Mouse (Mus musculus): ENCODE measurements around the gene Prss58. TPM values are rescaled to one million over a fixed set of nuclear protein-coding genes. Genes with fewer than 3 reads are reported as not detected.

Prss58 gene
- total and polyA plus RNA-seq, 2 experiments from 2014 or later = not detected

DNA sequence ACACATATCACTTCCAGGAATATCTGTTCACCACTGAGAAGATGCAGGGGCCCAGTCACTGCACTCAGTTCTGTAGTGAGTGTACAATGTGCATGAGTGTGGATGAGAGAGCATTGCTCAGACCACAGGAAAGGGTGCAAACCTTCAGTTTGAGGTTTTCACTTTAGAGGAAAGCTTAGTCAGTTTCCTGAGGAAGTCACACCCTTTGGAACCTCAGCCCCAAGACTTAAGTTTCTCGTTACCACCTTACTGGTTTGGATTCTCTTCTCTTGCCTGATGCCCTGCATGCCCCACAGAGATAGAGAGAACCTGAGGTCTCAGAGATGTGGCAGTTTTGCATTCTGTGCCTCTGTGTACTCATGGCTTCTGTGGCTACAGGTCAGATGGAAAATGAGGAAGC lies 9.2 kb downstream of the Prss58 start:
- no peak for TF ChIP-seq CTCF (IDR thresholded peaks at IDR 0.05; ENCODE audit: low read depth)
- no peak for TF ChIP-seq EP300 (IDR thresholded peaks at IDR 0.05; ENCODE audit: low read depth)
- H3K9ac ChIP-seq (replicated peaks; ENCODE audit: low read depth, low read length) = no peak overlapping the region
- no peaks in the 10 kb centered on the region for H3K9me3 ChIP-seq (replicated peaks; ENCODE audit: control insufficient read depth, low read length)
- ATAC-seq (ENCODE audit: insufficient read depth, low read depth) (no peak), DNase-seq (ENCODE audit: low spot score) (no peak)
- no peak overlapping the region for H3K4me3 ChIP-seq (ENCODE audit: low read depth, low read length)
- no peak overlapping the region for H3K27ac ChIP-seq (ENCODE audit: low read depth)
- no peak overlapping the region for H3K4me2 ChIP-seq (ENCODE audit: low read depth, low read length)
- WGBS = 32% methylated on average over 1 of the region's 1 CpGs
- no peaks in the 10 kb centered on the region for H3K36me3 ChIP-seq (replicated peaks; ENCODE audit: control insufficient read depth, insufficient read depth, low read length)
- H3K27me3 ChIP-seq (ENCODE audit: control insufficient read depth, insufficient read depth, low read length) = no peaks in the 10 kb centered on the region
- no peaks in the 10 kb centered on the region for H3K4me1 ChIP-seq (ENCODE audit: control insufficient read depth, insufficient read depth)

DNA sequence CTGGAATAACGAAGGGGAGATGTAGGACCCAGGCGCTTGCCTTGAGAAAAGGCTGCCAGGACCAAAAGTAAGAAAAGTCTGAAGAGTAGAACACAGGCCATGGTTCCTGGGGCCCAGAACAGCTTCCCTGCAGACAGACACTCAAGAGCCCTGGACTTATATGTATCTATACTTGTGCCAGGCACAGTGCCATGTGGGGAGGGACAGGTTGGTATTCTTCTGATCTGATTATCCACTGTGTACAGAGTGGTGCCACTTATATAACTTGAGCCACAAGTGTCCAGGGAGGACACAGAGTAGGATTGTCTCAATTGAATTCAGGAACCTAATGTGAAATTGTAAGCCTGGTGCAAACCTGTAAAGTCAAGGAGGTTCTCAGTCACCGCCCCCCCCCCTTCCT lies 12.8 kb downstream of the Prss58 start, which contains the start of gene Moxd2:
Moxd2 (minus strand) TSS at position 101 of the 400 bp plus-strand sequence.
- Histone ChIP-seq H3K4me1 (ENCODE audit: control insufficient read depth, insufficient read depth) (no peaks in the 10 kb centered on the region), H3K9ac (replicated peaks; ENCODE audit: low read depth, low read length) (no peak within 1 kb of the TSS), H3K9me3 (replicated peaks; ENCODE audit: control insufficient read depth, low read length) (no peaks in the 10 kb centered on the region), H3K4me2 (ENCODE audit: low read depth, low read length) (no peak within 1 kb of the TSS), H3K4me3 (ENCODE audit: low read depth, low read length) (no peak within 1 kb of the TSS), H3K27me3 (ENCODE audit: control insufficient read depth, insufficient read depth, low read length) (no peaks in the 10 kb centered on the region), H3K36me3 (replicated peaks; ENCODE audit: control insufficient read depth, insufficient read depth, low read length) (no peaks in the 10 kb centered on the region), H3K27ac (ENCODE audit: low read depth) (no peak within 1 kb of the TSS)
- TF ChIP-seq EP300 (IDR thresholded peaks at IDR 0.05; ENCODE audit: low read depth) (no peak), CTCF (IDR thresholded peaks at IDR 0.05; ENCODE audit: low read depth) (no peak)
- DNase-seq (ENCODE audit: low spot score) (no peak), ATAC-seq (ENCODE audit: insufficient read depth, low read depth) (no peak)
- WGBS = 81% methylated on average over 3 of the region's 3 CpGs

DNA sequence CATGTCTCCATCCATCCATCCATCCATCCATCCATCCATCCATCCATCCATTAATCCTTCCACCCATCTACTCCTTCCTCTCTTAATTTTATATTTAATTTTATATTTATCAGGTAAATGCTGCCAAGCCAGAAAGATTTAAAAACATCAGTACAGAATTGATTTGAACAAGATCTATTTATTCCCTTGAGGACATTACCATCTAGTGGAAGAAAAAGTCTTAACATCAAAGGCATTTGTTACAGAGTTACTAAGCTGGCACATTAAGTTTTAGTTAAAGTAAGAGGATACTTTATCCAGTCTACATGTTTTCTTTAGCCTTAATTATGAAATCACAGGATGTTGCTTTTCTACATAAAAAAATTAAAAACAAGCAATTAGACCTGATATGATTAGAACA lies 54.9 kb downstream of the Prss58 start:
- H3K4me3 ChIP-seq (ENCODE audit: low read depth, low read length) = no peak overlapping the region
- no peak overlapping the region for H3K27ac ChIP-seq (ENCODE audit: low read depth)
- TF ChIP-seq EP300 (IDR thresholded peaks at IDR 0.05; ENCODE audit: low read depth) (no peak), CTCF (IDR thresholded peaks at IDR 0.05; ENCODE audit: low read depth) (no peak)
- no peak for ATAC-seq (ENCODE audit: insufficient read depth, low read depth)
- H3K4me2 ChIP-seq (ENCODE audit: low read depth, low read length) = no peak overlapping the region
- no peaks in the 10 kb centered on the region for H3K36me3 ChIP-seq (replicated peaks; ENCODE audit: control insufficient read depth, insufficient read depth, low read length)
- H3K9ac ChIP-seq (replicated peaks; ENCODE audit: low read depth, low read length) = no peak overlapping the region
- no peak for DNase-seq (ENCODE audit: low spot score)
- H3K27me3 ChIP-seq (ENCODE audit: control insufficient read depth, insufficient read depth, low read length) = no peaks in the 10 kb centered on the region
- no peaks in the 10 kb centered on the region for H3K9me3 ChIP-seq (replicated peaks; ENCODE audit: control insufficient read depth, low read length)
- H3K4me1 ChIP-seq (ENCODE audit: control insufficient read depth, insufficient read depth) = no peaks in the 10 kb centered on the region

Other genes starting within 250 kb of the Prss58 start
- gene Moxd2, start 12.9 kb downstream of the Prss58 start, total RNA-seq (2014; rRNA removed; ENCODE audit: low replicate concordance) = not detected in 2 replicates
- gene Moxd2, start 12.9 kb downstream of the Prss58 start, polyA plus RNA-seq (2015; fragmentation: Nextera tagmentation; extraction: Ambion mirVana) = not detected in 2 replicates
- not detected in 2 replicates for gene 1700074P13Rik, start 40.2 kb upstream of the Prss58 start, total RNA-seq (2014; rRNA removed; ENCODE audit: low replicate concordance)
- not detected in 2 replicates for gene 1700074P13Rik, start 40.2 kb upstream of the Prss58 start, polyA plus RNA-seq (2015; fragmentation: Nextera tagmentation; extraction: Ambion mirVana)
- not detected in 2 replicates for gene Gm4744, start 51.5 kb upstream of the Prss58 start, total RNA-seq (2014; rRNA removed; ENCODE audit: low replicate concordance)
- not detected in 2 replicates for gene Gm4744, start 51.5 kb upstream of the Prss58 start, polyA plus RNA-seq (2015; fragmentation: Nextera tagmentation; extraction: Ambion mirVana)
- gene 1810009J06Rik, start 64.4 kb upstream of the Prss58 start, total RNA-seq (2014; rRNA removed; ENCODE audit: low replicate concordance) = not detected in 2 replicates
- gene 1810009J06Rik, start 64.4 kb upstream of the Prss58 start, polyA plus RNA-seq (2015; fragmentation: Nextera tagmentation; extraction: Ambion mirVana) = not detected in 2 replicates
- gene Gm2663, start 99.1 kb upstream of the Prss58 start, total RNA-seq (2014; rRNA removed; ENCODE audit: low replicate concordance) = not detected in 2 replicates
- gene Gm2663, start 99.1 kb upstream of the Prss58 start, polyA plus RNA-seq (2015; fragmentation: Nextera tagmentation; extraction: Ambion mirVana) = not detected in 2 replicates
- gene 2210010C04Rik, start 135.1 kb upstream of the Prss58 start, total RNA-seq (2014; rRNA removed; ENCODE audit: low replicate concordance) = not detected in 2 replicates
- gene 2210010C04Rik, start 135.1 kb upstream of the Prss58 start, polyA plus RNA-seq (2015; fragmentation: Nextera tagmentation; extraction: Ambion mirVana) = not detected in 2 replicates

All from heart, postnatal 0 days (tissue).